Mouse (Mus musculus): ENCODE results near the gene Ftcd.

Gene Ftcd

GRCm38 (mm10) chr10:76575374-76575773 is at the start of gene Ftcd:
Gene Ftcd (plus strand): TSS chr10:76575648.
- DNase-seq (ENCODE audit: low spot score), result no peak

DNA sequence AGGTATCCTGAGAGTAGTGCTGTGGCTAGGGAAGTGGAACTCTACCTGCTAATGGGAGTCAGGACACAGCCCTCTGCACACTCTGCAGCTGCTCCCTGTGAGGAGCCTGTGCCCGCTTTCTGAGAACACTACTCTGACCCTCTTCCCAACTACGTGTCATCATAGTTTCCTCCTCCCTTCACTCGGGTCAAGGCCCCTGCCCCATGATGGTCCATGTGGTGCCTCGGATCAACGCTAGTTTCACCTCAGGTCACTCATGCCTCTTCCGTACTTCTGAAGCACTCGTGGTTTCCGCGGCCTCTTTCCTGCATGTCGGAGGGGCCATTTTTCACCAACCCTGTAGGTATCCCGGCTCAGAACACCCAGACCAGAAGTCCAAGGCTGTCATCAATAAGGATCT is 44.5 kb upstream of the Ftcd start:
- no peak for DNase-seq (ENCODE audit: low spot score)

DNA sequence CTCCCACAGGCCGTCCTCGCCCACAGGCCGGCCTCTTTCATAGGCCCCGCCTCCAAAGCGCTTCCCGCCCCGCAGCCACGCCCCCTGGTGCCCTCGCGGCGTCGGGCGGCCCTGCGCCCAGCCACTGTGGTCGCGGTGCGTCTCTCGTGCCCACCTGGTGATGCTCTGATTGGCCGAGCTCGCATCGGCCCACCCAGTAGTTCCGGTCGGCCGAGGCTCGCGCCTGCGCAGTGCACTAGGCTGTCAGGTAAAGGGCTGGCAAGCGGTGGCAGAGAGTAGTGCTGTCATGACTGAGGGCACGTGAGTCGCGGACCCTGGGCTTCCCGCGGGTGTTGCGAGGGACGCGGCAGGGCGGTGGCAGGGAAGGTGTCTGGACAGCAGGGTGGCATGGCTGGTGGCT is 44.1 kb upstream of the Ftcd start, which contains the start of gene Lss:
TSS of gene Lss (plus strand) at position 214 of the 400 bp plus-strand sequence.
- DNase-seq (ENCODE audit: low spot score), result peak; percentile 98

- DNase-seq (ENCODE audit: low spot score), result no peak
Measured at GRCm38 (mm10) chr10:76531828-76532227, 43.6 kb upstream of the Ftcd start.

GRCm38 (mm10) chr10:76535526-76535925 is 39.9 kb upstream of the Ftcd start:
- DNase-seq (ENCODE audit: low spot score), result peak; percentile 31

- DNase-seq (ENCODE audit: low spot score), result peak; percentile 24
Measured at GRCm38 (mm10) chr10:76537619-76538018, 37.8 kb upstream of the Ftcd start.

DNA sequence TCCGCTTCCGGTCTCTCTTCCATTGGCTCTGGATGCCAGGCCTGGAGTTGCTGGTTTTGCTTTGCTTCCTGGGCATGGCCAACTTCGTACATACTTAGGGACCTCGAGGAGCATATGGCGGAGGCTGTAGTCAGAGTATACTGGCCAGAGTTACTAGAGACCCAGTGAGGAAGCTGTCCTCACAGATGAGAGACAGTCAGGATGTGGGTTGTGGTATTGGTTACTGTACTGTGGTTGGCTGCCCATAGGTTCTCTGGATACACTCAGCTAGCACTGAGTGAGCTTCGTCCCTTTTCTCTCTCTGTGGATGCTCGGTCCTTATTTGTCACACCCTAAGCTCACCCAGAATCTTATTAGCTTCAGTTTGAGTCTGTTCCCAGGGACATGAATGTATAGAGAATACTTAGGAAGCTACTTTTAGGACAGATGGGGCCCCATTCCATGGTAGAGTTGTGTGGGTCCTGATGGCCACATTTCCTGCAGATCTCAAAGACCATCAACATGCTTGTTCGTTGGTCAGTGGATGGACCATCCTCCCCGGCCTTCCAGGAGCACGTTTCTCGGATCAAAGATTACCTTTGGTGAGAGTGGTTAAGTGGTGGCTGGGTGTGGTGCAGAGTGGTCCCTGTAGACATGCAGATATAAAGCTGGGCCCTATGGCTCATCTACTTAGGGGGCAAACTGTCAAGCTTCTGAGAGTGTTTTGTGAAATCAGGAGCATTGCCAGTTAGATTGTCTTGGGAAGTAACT is 33.9 kb upstream of the Ftcd start:
- DNase-seq (ENCODE audit: low spot score), result peak; percentile 26

DNA sequence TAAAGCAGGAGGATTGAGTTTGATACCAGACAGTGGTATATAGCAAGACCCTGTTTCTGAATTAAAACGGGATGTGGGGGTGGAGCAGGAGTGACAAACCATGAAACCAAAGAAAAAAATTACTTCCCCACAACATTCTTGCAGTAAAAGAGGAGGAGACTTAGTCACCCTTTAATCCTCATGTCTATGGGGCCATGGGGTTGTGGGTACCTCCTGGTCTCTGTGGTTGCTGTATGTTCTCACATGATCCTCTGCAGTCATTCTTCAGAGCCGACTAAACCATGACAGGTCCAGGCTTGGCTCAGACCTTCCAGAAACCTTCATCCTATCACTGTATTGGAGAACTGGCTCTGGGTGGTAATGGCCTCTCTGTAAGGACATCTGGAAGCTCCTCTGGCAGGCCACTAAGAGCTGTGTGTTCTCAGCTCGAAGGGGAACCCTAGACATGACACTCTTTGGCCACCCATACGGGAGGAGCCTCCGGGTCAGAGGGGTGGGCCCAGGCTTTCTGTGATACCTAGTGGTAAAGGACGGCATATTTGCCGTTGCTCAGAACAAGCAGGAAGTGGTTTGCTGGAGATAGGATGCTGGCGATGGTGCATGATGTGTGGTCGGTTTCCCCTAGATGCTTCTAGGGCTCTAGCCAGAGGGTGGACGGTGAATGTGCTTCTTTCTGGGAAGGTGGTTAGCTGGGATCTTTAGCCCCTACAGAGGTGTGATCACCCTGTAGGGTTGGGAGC is 32.6 kb upstream of the Ftcd start:
- DNase-seq (ENCODE audit: low spot score), result peak; percentile 33

- no peak for DNase-seq (ENCODE audit: low spot score)
Measured at GRCm38 (mm10) chr10:76546566-76546965, 28.9 kb upstream of the Ftcd start.

DNA sequence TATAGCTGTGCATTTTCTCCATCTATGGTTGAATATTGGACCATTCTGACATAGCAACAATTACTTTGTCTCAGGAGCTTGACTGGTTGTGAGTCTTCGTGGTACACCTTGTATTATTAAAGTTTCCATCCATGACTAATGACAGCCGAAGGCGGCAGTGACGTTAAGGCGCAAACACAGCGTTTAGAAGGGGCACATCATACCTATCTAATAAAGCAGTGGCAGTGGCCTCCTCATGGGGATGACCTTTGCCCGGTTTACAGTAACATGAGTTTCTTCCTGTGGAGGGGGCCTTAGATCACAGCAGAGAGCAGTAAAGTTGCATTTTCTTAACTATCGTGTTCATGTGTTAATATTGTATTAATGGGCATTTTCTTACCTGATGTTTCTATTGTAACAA is 27.2 kb upstream of the Ftcd start:
- no peak for DNase-seq (ENCODE audit: low spot score)

- peak; percentile 53 for DNase-seq (ENCODE audit: low spot score)
Measured at GRCm38 (mm10) chr10:76550458-76550857, 25.0 kb upstream of the Ftcd start.

GRCm38 (mm10) chr10:76551556-76551955 is 23.9 kb upstream of the Ftcd start:
- DNase-seq (ENCODE audit: low spot score), result no peak

GRCm38 (mm10) chr10:76554061-76554460 is 21.4 kb upstream of the Ftcd start:
- DNase-seq (ENCODE audit: low spot score), result no peak

DNA sequence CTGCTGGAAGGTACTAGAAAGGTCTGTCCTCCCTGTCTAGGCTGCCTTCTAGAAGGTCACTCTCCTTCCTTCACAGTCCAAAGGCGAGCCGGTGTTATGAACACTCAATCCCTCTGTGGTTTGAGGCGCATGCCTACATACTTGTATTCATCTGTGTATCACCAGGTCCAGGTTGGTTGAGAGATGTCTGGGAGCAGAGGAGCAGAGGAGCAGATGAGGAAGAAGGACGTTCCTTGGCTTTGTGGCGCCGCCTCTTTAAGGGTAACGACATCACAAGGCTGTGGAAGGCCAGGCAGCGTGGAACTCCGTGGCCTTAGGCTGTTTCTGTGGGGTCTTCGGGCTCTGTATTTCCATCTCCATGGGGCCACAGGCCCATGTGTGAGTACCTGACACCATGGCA is 13.5 kb upstream of the Ftcd start, which contains the start of gene Spatc1l:
TSS of gene Spatc1l (plus strand) at position 301 of the 400 bp plus-strand sequence.
- no peak for DNase-seq (ENCODE audit: low spot score)

- no peak for DNase-seq (ENCODE audit: low spot score)
Measured at GRCm38 (mm10) chr10:76569996-76570685, 5.3 kb upstream of the Ftcd start.

GRCm38 (mm10) chr10:76571070-76571469 is 4.4 kb upstream of the Ftcd start:
- no peak for DNase-seq (ENCODE audit: low spot score)

GRCm38 (mm10) chr10:76572151-76572550 is 3.3 kb upstream of the Ftcd start:
- no peak for DNase-seq (ENCODE audit: low spot score)

GRCm38 (mm10) chr10:76576920-76577319 is 1.5 kb downstream of the Ftcd start:
- DNase-seq (ENCODE audit: low spot score), result no peak

- no peak for DNase-seq (ENCODE audit: low spot score)
Measured at GRCm38 (mm10) chr10:76584138-76584537, 8.7 kb downstream of the Ftcd start.

- no peak for DNase-seq (ENCODE audit: low spot score)
Measured at GRCm38 (mm10) chr10:76586190-76586589, 10.7 kb downstream of the Ftcd start.

DNA sequence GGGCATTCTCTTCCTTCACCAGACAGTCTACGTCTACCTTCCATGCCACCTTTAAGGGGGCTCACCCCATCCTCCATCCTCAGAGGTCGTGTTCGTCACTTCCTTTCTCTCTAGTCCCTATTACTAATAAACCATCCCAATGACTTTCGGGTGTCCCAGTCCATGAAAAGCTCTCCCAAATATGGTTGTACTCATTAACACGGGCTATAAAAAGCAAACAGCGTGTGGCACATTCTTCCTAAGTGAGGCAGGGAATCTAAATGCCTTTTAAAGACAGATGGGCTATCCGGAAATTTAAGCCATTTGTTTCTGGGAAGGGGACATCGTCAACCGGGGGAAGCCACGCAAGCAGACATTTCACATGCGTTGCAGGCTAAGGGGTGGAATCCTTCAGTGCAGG is 14.7 kb downstream of the Ftcd start:
- no peak for DNase-seq (ENCODE audit: low spot score)

DNA sequence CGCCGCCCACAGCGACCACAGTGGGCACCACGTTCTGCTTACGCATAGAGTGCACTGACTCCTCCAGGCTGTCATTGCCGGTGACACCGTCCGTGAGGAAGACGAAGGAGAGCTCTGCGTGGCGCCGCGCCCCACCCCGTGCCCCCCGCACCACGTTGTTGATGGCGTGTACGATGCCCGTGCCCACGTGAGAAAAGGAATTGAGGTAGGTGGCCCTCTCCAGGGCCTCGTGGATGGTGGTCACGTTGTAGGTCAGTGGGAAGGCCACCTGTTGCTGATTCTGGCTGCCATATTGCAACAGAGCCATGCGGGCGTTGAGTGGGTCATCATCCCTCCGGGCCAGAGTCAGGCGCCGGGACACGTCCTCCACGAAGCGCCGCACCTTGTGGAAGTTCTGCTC is 20.9 kb downstream of the Ftcd start:
- DNase-seq (ENCODE audit: low spot score), result no peak

GRCm38 (mm10) chr10:76602690-76603089 is 27.2 kb downstream of the Ftcd start:
- no peak for DNase-seq (ENCODE audit: low spot score)
